Mouse (Mus musculus) kidney, adult 9 months (tissue): Measurements from ENCODE around the gene Kcnmb4.

Experiments used
- DNase-seq: peaks from one replicate; pipeline ENCODE4 v3.0.0; 2022

Gene Kcnmb4

DNA sequence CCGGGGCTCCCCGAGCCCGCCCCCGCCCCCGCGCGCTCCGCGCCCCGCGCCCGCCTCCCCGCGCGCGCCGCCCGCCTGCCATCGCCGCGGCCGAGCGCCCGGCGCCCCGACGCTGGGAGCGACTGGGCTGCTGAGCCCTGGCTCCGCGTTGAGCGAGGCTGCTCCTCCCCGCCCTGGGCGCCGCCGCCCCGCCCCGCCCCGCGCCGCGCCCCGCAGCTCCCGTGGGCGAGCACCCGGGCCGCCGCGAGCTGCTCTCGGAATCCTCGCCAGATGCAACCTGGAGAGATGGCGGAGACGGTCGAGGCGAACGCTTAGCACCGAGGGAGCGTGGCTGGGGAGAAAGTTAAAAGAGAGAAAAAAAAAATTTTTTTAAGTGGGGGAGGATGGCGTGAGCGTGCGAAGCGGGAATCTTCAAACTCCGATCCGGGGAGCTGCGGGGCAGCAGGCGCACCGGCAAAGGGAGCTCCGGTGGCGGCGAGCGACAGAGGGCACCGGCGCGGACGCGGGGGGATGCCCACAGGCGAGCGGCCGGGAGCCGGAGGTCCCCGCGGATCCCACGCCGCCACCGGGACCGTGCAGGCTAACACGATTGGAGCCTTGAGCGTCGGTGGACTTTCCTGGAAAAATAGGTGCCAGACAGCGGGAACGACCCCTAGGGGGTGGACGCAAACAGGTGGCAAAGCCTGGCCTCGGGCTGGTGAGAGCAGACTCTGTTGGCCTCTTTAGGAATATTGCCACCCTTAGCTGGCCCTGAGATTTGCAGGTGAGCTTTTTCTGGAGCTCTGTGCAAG, at the start of gene Kcnmb4:
Gene Kcnmb4 (minus strand): TSS at position 120 of the 791 bp plus-strand sequence.
- no peak for DNase-seq

DNA sequence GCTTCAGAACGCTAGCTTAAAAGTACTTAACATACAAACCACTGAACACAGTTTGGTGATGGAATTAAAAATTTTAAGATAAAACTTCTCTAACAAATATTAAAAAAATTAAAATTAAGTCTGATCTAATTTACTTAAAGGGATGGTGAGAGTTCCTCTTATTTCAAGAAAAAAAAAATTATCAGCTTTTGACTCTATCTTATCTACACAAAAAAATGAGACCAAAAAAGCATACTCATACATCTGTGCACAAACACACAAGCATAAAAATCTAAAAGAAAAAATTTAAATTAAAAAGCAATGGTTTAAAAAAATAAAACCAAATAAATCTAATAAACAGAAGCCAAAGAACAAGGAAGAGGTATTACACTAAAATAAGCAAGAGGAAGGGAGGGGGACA, 45.9 kb upstream of the Kcnmb4 start:
- DNase-seq, result no peak

GRCm38 (mm10) chr10:116515590-116515989, 41.9 kb upstream of the Kcnmb4 start:
- DNase-seq, result no peak

DNA sequence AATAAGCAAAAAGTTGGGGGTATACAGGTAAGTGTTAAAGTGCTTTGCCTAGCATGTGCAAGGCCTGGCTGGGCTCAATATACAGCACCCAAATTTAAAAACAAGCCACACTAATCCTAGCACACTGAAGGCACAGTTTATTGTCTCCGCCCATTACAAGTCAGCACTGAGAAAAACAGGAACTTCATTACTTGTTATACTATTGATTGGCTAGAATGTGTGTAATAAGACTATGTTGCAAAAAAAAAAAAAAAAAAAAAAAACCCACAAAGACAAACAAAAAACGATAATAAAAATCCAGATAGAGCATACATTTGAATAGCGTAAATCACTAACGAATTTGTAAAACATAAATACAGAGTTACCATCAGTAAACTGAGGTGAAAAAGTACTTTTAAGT, 41.5 kb upstream of the Kcnmb4 start:
- no peak for DNase-seq

- no peak for DNase-seq
Observed at GRCm38 (mm10) chr10:116513254-116513635, 39.6 kb upstream of the Kcnmb4 start.

- no peak for DNase-seq
Observed at GRCm38 (mm10) chr10:116512521-116513253, 39.0 kb upstream of the Kcnmb4 start.

- DNase-seq, result no peak
Observed at GRCm38 (mm10) chr10:116505303-116506014, 31.8 kb upstream of the Kcnmb4 start.

DNA sequence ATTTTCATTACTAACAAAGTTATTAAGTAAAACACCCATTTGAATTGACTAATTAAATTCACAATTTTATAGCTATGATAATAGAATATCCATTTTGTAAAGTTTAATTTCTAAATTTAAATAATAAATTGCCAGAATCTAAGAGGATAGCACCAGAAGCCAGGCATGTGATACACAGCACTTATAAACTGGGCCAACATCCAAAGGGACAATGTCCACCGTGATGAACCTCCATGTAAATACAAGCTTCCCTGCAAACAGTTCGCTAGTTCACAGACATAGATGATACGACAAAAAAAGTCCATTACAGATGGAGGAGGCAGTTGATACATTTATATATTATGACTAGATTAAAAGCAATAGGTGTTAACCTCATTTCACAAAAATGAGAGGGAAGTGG, 19.1 kb upstream of the Kcnmb4 start:
- peak; percentile 60 for DNase-seq

DNA sequence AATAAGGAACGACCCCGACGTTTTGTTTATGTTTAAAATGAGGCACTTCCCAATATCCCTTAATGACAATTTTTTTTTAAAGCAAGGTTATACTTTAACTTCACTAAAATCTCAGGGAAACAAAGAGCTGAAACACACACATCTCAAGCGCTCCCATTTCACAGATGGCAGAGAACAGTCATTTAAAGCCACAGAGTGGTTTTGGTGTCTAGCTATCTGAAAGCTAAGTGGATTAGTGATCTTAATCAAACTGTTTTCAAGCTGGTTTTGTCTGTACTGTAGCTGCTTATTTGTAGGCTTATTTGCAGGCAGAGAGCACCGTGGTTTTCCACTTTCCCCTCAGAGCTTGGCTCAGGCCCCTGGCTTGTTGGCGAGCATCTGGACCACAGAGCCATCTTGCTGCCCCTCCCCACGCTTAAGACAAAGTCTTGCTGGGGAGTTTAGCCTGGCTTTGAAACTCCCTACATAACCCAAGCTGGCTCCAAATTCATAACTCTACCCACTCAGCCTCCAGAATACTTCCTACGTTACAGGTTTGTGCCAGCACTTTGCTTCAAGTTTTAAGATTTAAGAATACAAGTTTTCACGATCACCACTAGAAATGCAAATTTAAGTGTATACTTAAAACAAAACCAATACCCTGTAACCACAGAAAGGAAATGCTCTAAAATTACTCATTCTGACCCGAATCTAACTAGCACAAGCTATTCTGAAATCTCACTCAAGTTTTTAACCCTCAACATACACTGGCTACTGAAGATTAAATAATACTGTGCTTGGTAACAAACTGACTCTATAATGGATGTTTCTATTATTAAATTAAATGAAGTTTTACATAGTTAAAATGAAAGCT, 13.4 kb upstream of the Kcnmb4 start:
- no peak for DNase-seq

- DNase-seq, result no peak
Observed at GRCm38 (mm10) chr10:116481917-116482316, 8.2 kb upstream of the Kcnmb4 start.

DNA sequence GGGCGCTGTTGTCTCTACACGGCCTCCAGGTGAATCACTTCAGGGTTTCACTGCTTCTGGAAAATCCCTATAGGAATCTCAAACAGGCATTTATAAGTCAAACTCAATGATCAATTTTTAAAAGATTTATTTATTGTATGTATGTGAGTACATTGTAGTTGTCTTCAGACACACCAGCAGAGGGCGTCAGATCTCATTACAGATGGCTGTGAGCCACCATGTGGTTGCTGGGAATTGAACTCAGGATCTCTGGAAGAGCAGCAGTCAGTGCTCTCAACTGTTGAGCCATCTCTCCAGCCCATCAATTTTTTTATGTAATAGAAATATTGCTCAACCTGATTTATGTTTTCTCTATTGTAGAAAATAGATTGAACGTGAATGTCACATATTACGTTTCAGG, 7.3 kb upstream of the Kcnmb4 start:
- no peak for DNase-seq

GRCm38 (mm10) chr10:116476559-116476958, 2.9 kb upstream of the Kcnmb4 start:
- no peak for DNase-seq

DNA sequence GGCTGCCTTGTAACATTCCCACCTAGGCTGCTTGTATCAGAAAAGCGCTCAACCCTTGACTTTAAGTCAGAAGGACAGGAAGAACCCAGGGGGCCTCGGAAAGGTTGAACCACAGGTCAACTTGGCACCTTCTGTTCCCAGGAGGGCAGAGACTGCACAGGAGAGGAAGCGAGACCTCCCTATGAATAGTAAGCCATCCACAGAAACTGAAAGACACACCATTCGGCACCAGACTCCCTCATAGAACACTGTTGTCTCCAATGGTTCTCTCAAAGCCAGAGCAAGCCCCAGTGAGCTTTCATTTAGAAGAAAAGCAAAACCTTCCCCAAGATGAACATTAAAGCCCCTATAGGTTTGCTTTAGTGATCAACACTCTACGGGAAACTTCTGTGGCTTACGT, 2.0 kb upstream of the Kcnmb4 start:
- DNase-seq, result no peak

GRCm38 (mm10) chr10:116473071-116473758, 463 bp downstream of the Kcnmb4 start:
- DNase-seq, result no peak

- DNase-seq, result no peak
Observed at GRCm38 (mm10) chr10:116472579-116472978, 1.1 kb downstream of the Kcnmb4 start.

DNA sequence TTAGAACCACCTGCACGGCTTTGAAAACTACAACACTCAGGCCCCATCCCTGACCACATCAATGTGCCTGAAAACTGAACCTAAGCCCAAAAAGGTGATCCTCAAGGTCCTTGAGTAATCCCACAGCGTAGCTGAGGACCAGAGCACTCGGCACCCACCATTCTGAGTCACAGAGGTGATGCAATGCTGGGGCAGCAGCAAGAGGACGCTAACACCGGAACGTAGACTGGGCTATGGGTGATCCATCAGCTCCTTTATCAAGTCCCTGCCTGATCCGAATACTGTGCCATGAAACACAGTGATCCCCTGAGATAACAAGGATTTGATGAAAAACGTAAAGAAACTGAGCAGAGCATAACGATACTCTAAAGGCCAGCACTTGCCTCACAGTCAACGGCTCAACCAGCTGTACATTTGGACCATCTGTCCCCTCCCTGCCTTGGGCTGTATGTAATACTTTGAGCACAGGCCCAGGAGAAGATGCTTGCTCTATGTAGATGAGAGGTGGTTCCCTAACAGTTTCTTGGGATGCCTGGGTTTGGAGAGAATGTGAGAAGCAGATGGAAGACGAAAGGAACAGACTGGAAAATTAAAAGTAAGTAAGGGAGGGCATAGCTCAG, 3.3 kb downstream of the Kcnmb4 start:
- no peak for DNase-seq

DNA sequence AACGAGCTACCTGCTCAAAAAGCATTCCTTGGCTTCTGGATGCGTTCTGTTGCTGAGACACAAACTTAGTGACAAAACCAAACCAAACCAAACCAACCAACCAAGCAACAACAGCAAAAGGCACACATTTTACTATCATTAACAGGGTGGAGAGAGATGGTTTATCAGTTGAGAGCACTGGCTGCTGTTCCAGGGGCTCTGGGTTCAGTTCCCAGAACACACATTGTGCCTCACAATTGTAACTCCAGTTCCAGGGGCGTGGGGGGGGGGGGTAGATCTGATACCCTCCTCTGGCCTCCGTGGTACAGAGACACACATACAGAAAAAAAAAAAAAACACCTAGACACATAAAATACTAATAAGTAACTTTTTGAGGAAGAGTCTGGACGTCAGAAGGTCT, 5.6 kb downstream of the Kcnmb4 start:
- DNase-seq, result no peak

DNA sequence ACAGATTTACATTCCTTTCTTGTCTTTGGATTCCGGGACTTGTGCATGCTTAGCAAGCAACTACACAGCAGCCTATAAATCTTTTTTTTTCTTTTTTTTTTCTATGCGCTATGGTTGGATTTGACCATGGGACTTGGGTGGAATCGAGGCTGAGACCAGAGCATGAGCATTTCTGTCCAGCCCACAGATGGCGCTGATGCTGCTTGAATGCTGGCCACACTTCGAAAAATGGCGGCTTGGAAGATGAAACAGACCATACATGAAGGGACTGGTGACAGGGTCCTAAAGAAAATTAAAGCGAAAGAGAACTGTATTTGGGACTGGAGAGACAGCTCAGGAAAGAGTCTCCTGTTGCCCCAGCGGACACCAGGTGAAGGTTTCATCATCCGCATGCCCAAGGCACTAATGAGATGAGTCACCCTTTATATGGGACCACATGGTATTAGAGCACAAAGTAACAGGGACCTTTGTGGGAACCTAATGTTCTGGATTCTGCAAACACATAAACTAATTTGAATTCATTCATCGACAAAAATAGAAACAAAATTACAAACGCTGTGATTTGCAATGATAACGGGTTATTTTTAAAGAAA, 9.8 kb downstream of the Kcnmb4 start:
- DNase-seq, result no peak

- no peak for DNase-seq
Observed at GRCm38 (mm10) chr10:116461443-116461842, 12.2 kb downstream of the Kcnmb4 start.

- no peak for DNase-seq
Observed at GRCm38 (mm10) chr10:116458786-116459185, 14.9 kb downstream of the Kcnmb4 start.

- DNase-seq, result no peak
Observed at GRCm38 (mm10) chr10:116452771-116453170, 20.9 kb downstream of the Kcnmb4 start.
